Mouse (Mus musculus): ENCODE data around the gene Pigz. TPM values are rescaled to one million over a fixed set of nuclear protein-coding genes. Genes with fewer than 3 reads are reported as not detected.

Pigz gene
- total and polyA plus RNA-seq, 3 experiments = 0.16 TPM; not detected in 2

DNA sequence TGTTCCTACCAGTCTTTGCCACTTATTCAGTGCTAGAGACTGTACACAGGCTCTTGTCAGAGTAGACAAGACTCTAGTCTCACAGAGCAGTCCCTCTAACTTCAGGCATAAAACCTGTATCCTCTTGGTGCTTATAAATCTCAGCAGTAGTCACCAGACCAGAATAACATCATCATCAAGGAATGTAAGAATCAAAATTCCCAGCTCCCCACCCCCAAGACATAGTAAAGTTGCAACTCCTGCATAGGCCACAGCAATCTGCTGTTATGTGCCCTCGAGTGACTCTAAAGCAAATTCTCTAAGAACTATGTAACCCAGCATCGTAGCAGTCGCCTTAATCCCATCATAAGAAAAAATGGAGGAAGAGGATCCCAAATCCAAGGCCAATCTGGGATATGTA lies 45.9 kb downstream of the Pigz start:
- Histone ChIP-seq H3K36me3 (replicated peaks) (peaks cover 74% of the 10 kb centered on the region), H3K4me3 (ENCODE audit: low read depth, low read length) (no peak overlapping the region)
- TF ChIP-seq GATA2 (IDR thresholded peaks at IDR 0.05; ENCODE audit: borderline replicate concordance, low read depth, low read length) (no peak), GATA1 (IDR thresholded peaks at IDR 0.05; ENCODE audit: borderline replicate concordance, low read length) (no peak), CTCF (IDR thresholded peaks at IDR 0.05; ENCODE audit: low read depth, low read length) (no peak), POLR2AphosphoS5 (IDR thresholded peaks at IDR 0.05; ENCODE audit: insufficient replicate concordance, low read depth, low read length) (no peak), TAL1 (conservative IDR thresholded peaks at IDR 0.05; ENCODE audit: low read depth, low read length) (no peak)

DNA sequence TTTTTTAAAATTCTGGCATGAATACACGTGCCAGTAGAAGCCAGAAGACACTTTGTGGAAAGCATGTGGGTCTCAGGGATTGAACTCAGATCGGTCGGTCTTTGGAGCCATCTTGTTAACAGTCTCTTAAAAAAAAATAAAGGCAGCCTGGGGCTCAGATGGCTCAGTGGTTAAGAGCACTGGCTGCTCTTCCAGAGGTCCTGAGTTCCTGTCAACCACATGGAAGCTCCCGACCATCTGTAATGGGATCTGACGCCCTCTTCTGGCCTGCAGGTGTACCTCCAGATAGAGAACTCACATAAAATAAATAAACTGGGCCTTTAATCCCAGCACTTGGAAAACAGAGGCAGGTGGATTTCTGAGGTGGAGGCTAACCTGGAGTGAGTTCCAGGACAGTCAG lies 47.3 kb downstream of the Pigz start:
- H3K4me1 ChIP-seq (ENCODE audit: insufficient read depth, low read depth, low read length) = 0 out of 2 replicates have a peak, but pooled peaks cover 3% of the 10 kb centered on the region
- TF ChIP-seq TAL1 (conservative IDR thresholded peaks at IDR 0.05; ENCODE audit: low read depth, low read length) (no peak), CTCF (IDR thresholded peaks at IDR 0.05; ENCODE audit: low read depth, low read length) (no peak), GATA2 (IDR thresholded peaks at IDR 0.05; ENCODE audit: borderline replicate concordance, low read depth, low read length) (no peak), GATA1 (IDR thresholded peaks at IDR 0.05; ENCODE audit: borderline replicate concordance, low read length) (no peak), POLR2AphosphoS5 (IDR thresholded peaks at IDR 0.05; ENCODE audit: insufficient replicate concordance, low read depth, low read length) (no peak)
- no peaks in the 10 kb centered on the region for H3K27me3 ChIP-seq (ENCODE audit: insufficient read depth, low read length)
- DNase-seq (ENCODE audit: low spot score) (no peak), ATAC-seq (ENCODE audit: extremely low read depth, insufficient number of reproducible peaks, low FRiP score, poor library complexity, severe bottlenecking) (no peak)
- H3K36me3 ChIP-seq (replicated peaks) = peaks cover 71% of the 10 kb centered on the region
- no peak overlapping the region for H3K4me3 ChIP-seq (ENCODE audit: low read depth, low read length)
- H3K9me3 ChIP-seq (replicated peaks) = no peaks in the 10 kb centered on the region

More for the DNA sequence above, 45.9 kb downstream of the Pigz start:
- no peak for ATAC-seq (ENCODE audit: extremely low read depth, insufficient number of reproducible peaks, low FRiP score, poor library complexity, severe bottlenecking)
- Histone ChIP-seq H3K27me3 (ENCODE audit: insufficient read depth, low read length) (no peaks in the 10 kb centered on the region), H3K4me1 (ENCODE audit: insufficient read depth, low read depth, low read length) (no peaks in the 10 kb centered on the region), H3K9me3 (replicated peaks) (no peaks in the 10 kb centered on the region)
- DNase-seq (ENCODE audit: low spot score) = no peak

DNA sequence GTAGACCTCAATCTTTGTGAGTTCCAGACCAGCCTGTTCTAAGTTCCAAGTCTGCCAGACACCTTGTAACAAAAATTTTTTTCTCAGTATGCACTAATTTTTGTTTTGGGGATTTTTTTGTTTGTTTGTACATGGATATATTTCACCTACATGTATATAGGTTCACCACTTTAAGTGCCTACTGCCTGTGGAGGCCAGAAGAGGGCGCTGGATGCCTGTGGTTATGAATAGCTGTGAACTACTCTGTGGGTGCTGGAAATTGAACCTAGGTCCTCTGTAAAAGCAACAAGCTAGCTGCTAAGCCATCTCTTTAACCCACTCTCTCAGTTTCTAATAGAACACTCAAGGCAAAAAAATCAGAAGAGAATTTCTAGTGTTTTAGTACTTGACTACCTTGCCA lies 58.4 kb downstream of the Pigz start:
- no peak for DNase-seq (ENCODE audit: low spot score)
- peaks cover 75% of the 10 kb centered on the region for H3K36me3 ChIP-seq (replicated peaks)

DNA sequence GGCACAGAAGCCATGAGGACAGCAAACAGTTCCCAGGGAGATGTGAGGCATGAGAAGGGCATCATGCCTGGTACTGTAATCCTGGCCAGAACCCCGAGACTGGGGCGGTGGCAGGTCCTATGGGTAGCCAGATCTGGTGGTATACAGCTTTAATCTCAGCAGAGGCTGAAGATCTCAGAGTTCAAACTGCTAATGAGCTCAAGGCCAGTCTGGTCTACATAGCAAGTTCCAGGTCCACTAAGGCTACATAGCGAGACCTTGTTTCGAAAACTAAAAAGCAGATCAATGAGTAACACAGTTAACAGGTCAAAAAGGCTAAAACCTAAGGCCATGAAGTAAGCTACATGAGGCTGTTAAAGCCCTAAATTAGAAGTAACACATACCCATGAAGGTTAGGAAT lies 59.5 kb downstream of the Pigz start:
- no peak overlapping the region for H3K4me3 ChIP-seq (ENCODE audit: low read depth, low read length)
- no peaks in the 10 kb centered on the region for H3K27me3 ChIP-seq (ENCODE audit: insufficient read depth, low read length)
- H3K36me3 ChIP-seq (replicated peaks) = peaks cover 74% of the 10 kb centered on the region
- H3K9me3 ChIP-seq (replicated peaks) = no peaks in the 10 kb centered on the region
- peaks cover 3% of the 10 kb centered on the region; the same call in 1 of the 2 replicates for H3K4me1 ChIP-seq (ENCODE audit: insufficient read depth, low read depth, low read length)
- no peak for TF ChIP-seq CTCF (IDR thresholded peaks at IDR 0.05; ENCODE audit: low read depth, low read length)
- no peak for TF ChIP-seq POLR2AphosphoS5 (IDR thresholded peaks at IDR 0.05; ENCODE audit: insufficient replicate concordance, low read depth, low read length)
- no peak for TF ChIP-seq TAL1 (conservative IDR thresholded peaks at IDR 0.05; ENCODE audit: low read depth, low read length)
- no peak for TF ChIP-seq GATA1 (IDR thresholded peaks at IDR 0.05; ENCODE audit: borderline replicate concordance, low read length)
- no peak for TF ChIP-seq GATA2 (IDR thresholded peaks at IDR 0.05; ENCODE audit: borderline replicate concordance, low read depth, low read length)
- ATAC-seq (ENCODE audit: extremely low read depth, insufficient number of reproducible peaks, low FRiP score, poor library complexity, severe bottlenecking) (no peak), DNase-seq (ENCODE audit: low spot score) (no peak)

More for the DNA sequence above, 58.4 kb downstream of the Pigz start:
- Histone ChIP-seq H3K9me3 (replicated peaks) (no peaks in the 10 kb centered on the region), H3K27me3 (ENCODE audit: insufficient read depth, low read length) (no peaks in the 10 kb centered on the region), H3K4me3 (ENCODE audit: low read depth, low read length) (no peak overlapping the region), H3K4me1 (ENCODE audit: insufficient read depth, low read depth, low read length) (peaks cover 4% of the 10 kb centered on the region; the same call in 1 of the 2 replicates)
- ATAC-seq (ENCODE audit: extremely low read depth, insufficient number of reproducible peaks, low FRiP score, poor library complexity, severe bottlenecking) = no peak
- TF ChIP-seq GATA1 (IDR thresholded peaks at IDR 0.05; ENCODE audit: borderline replicate concordance, low read length) (no peak), CTCF (IDR thresholded peaks at IDR 0.05; ENCODE audit: low read depth, low read length) (no peak), POLR2AphosphoS5 (IDR thresholded peaks at IDR 0.05; ENCODE audit: insufficient replicate concordance, low read depth, low read length) (no peak), GATA2 (IDR thresholded peaks at IDR 0.05; ENCODE audit: borderline replicate concordance, low read depth, low read length) (no peak), TAL1 (conservative IDR thresholded peaks at IDR 0.05; ENCODE audit: low read depth, low read length) (no peak)

DNA sequence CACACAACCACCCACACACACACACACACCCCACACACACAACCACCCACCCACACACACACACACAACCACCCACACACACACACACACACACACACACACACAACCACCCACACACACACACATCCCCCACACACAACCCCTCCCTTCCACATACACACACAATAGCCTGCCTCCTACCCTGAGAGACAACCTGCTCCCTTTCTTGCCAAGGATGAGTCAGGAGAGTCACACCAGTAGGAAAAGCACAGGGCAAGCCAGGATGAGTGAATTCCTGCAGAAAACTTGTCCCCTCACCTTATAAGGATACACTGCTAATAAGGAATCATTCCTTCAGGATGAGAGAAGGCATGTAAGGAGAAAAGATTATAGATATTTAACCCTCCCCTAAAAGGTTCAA lies 60.3 kb downstream of the Pigz start:
- H3K4me1 ChIP-seq (ENCODE audit: insufficient read depth, low read depth, low read length) = peaks cover 3% of the 10 kb centered on the region; the same call in 1 of the 2 replicates
- no peaks in the 10 kb centered on the region for H3K9me3 ChIP-seq (replicated peaks)
- no peak for DNase-seq (ENCODE audit: low spot score)
- H3K27me3 ChIP-seq (ENCODE audit: insufficient read depth, low read length) = no peaks in the 10 kb centered on the region
- no peak for ATAC-seq (ENCODE audit: extremely low read depth, insufficient number of reproducible peaks, low FRiP score, poor library complexity, severe bottlenecking)
- H3K4me3 ChIP-seq (ENCODE audit: low read depth, low read length) = no peak overlapping the region
- no peak for TF ChIP-seq POLR2AphosphoS5 (IDR thresholded peaks at IDR 0.05; ENCODE audit: insufficient replicate concordance, low read depth, low read length)
- no peak for TF ChIP-seq CTCF (IDR thresholded peaks at IDR 0.05; ENCODE audit: low read depth, low read length)
- no peak for TF ChIP-seq GATA2 (IDR thresholded peaks at IDR 0.05; ENCODE audit: borderline replicate concordance, low read depth, low read length)
- TF ChIP-seq GATA1 (IDR thresholded peaks at IDR 0.05; ENCODE audit: borderline replicate concordance, low read length) = no peak
- no peak for TF ChIP-seq TAL1 (conservative IDR thresholded peaks at IDR 0.05; ENCODE audit: low read depth, low read length)
- H3K36me3 ChIP-seq (replicated peaks) = peaks cover 72% of the 10 kb centered on the region

Other genes starting within 250 kb of the Pigz start
- gene Meltf, start 55.0 kb upstream of the Pigz start, total RNA-seq (2014; fragmentation: Nextera tagmentation) = not detected in 2 replicates
- 0.05 and 0.12 TPM in 2 replicates for gene Meltf, start 55.0 kb upstream of the Pigz start, total RNA-seq (2017)
- gene Meltf, start 55.0 kb upstream of the Pigz start, polyA plus RNA-seq (2012) = not detected in 2 replicates
- 11.7 and 16.6 TPM in 2 replicates for gene 0610012G03Rik, start 14.6 kb downstream of the Pigz start, total RNA-seq (2014; fragmentation: Nextera tagmentation)
- 25.2 and 44.0 TPM in 2 replicates for gene 0610012G03Rik, start 14.6 kb downstream of the Pigz start, total RNA-seq (2017)
- 69.4 and 101 TPM in 2 replicates for gene 0610012G03Rik, start 14.6 kb downstream of the Pigz start, polyA plus RNA-seq (2012)
- 33.9 and 38.7 TPM in 2 replicates for gene Ncbp2, start 14.7 kb downstream of the Pigz start, total RNA-seq (2014; fragmentation: Nextera tagmentation)
- gene Ncbp2, start 14.7 kb downstream of the Pigz start, total RNA-seq (2017) = 52.5 and 64.4 TPM in 2 replicates
- gene Ncbp2, start 14.7 kb downstream of the Pigz start, polyA plus RNA-seq (2012) = 102 and 110 TPM in 2 replicates
- gene Senp5, start 69.4 kb downstream of the Pigz start, total RNA-seq (2014; fragmentation: Nextera tagmentation) = 36.2 and 44.1 TPM in 2 replicates
- 17.5 and 25.3 TPM in 2 replicates for gene Senp5, start 69.4 kb downstream of the Pigz start, total RNA-seq (2017)
- gene Senp5, start 69.4 kb downstream of the Pigz start, polyA plus RNA-seq (2012) = 3.9 and 4.6 TPM in 2 replicates
- 59.0 and 63.4 TPM in 2 replicates for gene Pak2, start 145.5 kb downstream of the Pigz start, total RNA-seq (2014; fragmentation: Nextera tagmentation)
- 38.5 and 45.6 TPM in 2 replicates for gene Pak2, start 145.5 kb downstream of the Pigz start, total RNA-seq (2017)
- 37.6 and 44.5 TPM in 2 replicates for gene Pak2, start 145.5 kb downstream of the Pigz start, polyA plus RNA-seq (2012)
- 29.9 and 38.5 TPM in 2 replicates for gene Pigx, start 165.9 kb downstream of the Pigz start, total RNA-seq (2014; fragmentation: Nextera tagmentation)
- 35.6 and 38.9 TPM in 2 replicates for gene Pigx, start 165.9 kb downstream of the Pigz start, total RNA-seq (2017)
- 16.7 and 19.2 TPM in 2 replicates for gene Pigx, start 165.9 kb downstream of the Pigz start, polyA plus RNA-seq (2012)
- 9.3 and 12.4 TPM in 2 replicates for gene Cep19, start 165.9 kb downstream of the Pigz start, total RNA-seq (2014; fragmentation: Nextera tagmentation)
- gene Cep19, start 165.9 kb downstream of the Pigz start, total RNA-seq (2017) = 21.5 and 25.1 TPM in 2 replicates
- gene Cep19, start 165.9 kb downstream of the Pigz start, polyA plus RNA-seq (2012) = 3.7 and 4.6 TPM in 2 replicates
- gene Nrros, start 231.7 kb downstream of the Pigz start, total RNA-seq (2014; fragmentation: Nextera tagmentation) = 88.7 and 94.5 TPM in 2 replicates
- 101 and 123 TPM in 2 replicates for gene Nrros, start 231.7 kb downstream of the Pigz start, total RNA-seq (2017)
- gene Nrros, start 231.7 kb downstream of the Pigz start, polyA plus RNA-seq (2012) = 104 and 127 TPM in 2 replicates
- gene Bex6, start 246.0 kb downstream of the Pigz start, total RNA-seq (2014; fragmentation: Nextera tagmentation) = not detected in 2 replicates
- not detected in 2 replicates for gene Bex6, start 246.0 kb downstream of the Pigz start, total RNA-seq (2017)
- gene Bex6, start 246.0 kb downstream of the Pigz start, polyA plus RNA-seq (2012) = not detected in 2 replicates

Data from G1E (cell line).